Mouse (Mus musculus) left cerebral cortex, postnatal 36 days (tissue): ENCODE measurements at regions not wholly inside any gene's neighbourhood (a gene's known extent, or its start where the extent isn't known, plus 50 kb on each side); places are given as distances from the start of the nearest gene placed in this dataset.
"Not testable (repeated sequence)": the region's sequence is repeated elsewhere in the genome, so short reads cannot be mapped to it uniquely, and the experiment has no call there.

Experiments used
- DNase-seq, 2 experiments: peaks; one replicate each; pipeline ENCODE4 v3.0.0; 2021 to 2022; ENCODE audit warnings: low spot score in 2 of 2, mixed read lengths in 1 of 2
- intact Hi-C: fragments of 180-260 bp; cut with DNase I; formaldehyde crosslinking; loops from one replicate; pipeline ENCODE4 v1.15.1; 2025

- intact Hi-C loops = no loop called here
- DNase-seq = no peak
Observed at GRCm38 (mm10) chr16:84624443-84625109, 109.7 kb downstream of the A730009L09Rik start.

GRCm38 (mm10) chr16:84625110-84625722 is 110.3 kb downstream of the A730009L09Rik start:
- intact Hi-C loops = no loop called here

GRCm38 (mm10) chr16:84627052-84627451 is 108.5 kb downstream of the Mrpl39 start:
- intact Hi-C loops = no loop called here
- DNase-seq = peak in 1 of 2 experiments; percentile 10

More at GRCm38 (mm10) chr16:84625110-84625722, 110.3 kb downstream of the A730009L09Rik start:
- DNase-seq = no peak

- intact Hi-C loops = no loop called here
- no peak for DNase-seq
Observed at GRCm38 (mm10) chr16:84629868-84630267, 105.7 kb downstream of the Mrpl39 start.

GRCm38 (mm10) chr16:84644446-84644845 is 91.1 kb downstream of the Mrpl39 start:
- intact Hi-C loops, DNase-seq: not testable (repeated sequence)

GRCm38 (mm10) chr16:84646172-84646684 is 89.3 kb downstream of the Mrpl39 start:
- no peak for DNase-seq

GRCm38 (mm10) chr16:84650646-84651045 is 84.9 kb downstream of the Mrpl39 start:
- DNase-seq = no peak
- intact Hi-C loops = no loop called here

More at GRCm38 (mm10) chr16:84646172-84646684, 89.3 kb downstream of the Mrpl39 start:
- intact Hi-C loops = no loop called here

GRCm38 (mm10) chr16:84653873-84654272 is 81.7 kb downstream of the Mrpl39 start:
- intact Hi-C loops = no loop called here
- no peak for DNase-seq

GRCm38 (mm10) chr16:84661879-84662278 is 73.7 kb downstream of the Mrpl39 start:
- intact Hi-C loops = no loop called here
- no peak for DNase-seq

GRCm38 (mm10) chr16:84663581-84663980 is 72.0 kb downstream of the Mrpl39 start:
- DNase-seq = no peak
- intact Hi-C loops = no loop called here
